Mouse (Mus musculus) limb, embryonic 10.5 days (tissue): ENCODE data around the gene Lyrm1. TPM values are rescaled to one million over a fixed set of nuclear protein-coding genes. Genes with fewer than 3 reads are reported as not detected.

ENCODE experiments used
- DNase-seq: peaks from one replicate; pipeline ENCODE4 v3.0.0-alpha.2; 2017; ENCODE audit warnings: low spot score
- H3K27ac ChIP-seq: fragments of 300-500 bp; sonication (generic); 2 replicates; pipeline ENCODE4 v1.5.1; 2016; ENCODE audit warnings: mild to moderate bottlenecking
- H3K27me3 ChIP-seq: fragments of 300-500 bp; sonication (generic); 2 replicates; pipeline ENCODE4 v1.6.1; 2016; ENCODE audit warnings: low read depth, mild to moderate bottlenecking; ENCODE audit not compliant: poor library complexity, severe bottlenecking
- H3K36me3 ChIP-seq: fragments of 300-500 bp; sonication (generic); 2 replicates; pipeline ENCODE4 v1.6.1; 2016; ENCODE audit warnings: mild to moderate bottlenecking, moderate library complexity
- H3K4me1 ChIP-seq: fragments of 300-500 bp; sonication (generic); 2 replicates; pipeline ENCODE4 v1.6.1; 2016
- H3K4me3 ChIP-seq: fragments of 300-500 bp; sonication (generic); 2 replicates; pipeline ENCODE4 v1.5.1; 2016; ENCODE audit warnings: mild to moderate bottlenecking, moderate library complexity
- H3K9me3 ChIP-seq: fragments of 300-500 bp; sonication (generic); replicated peaks from 2 replicates; pipeline ENCODE4 v1.6.1; 2016; ENCODE audit warnings: mild to moderate bottlenecking
- WGBS: fragments of 180-500 bp; shearing (Covaris S2); methylation state at CpG from one replicate; pipeline ENCODE4 v1.1.7; 2016; 5-methylcytosine and 5-hydroxymethylcytosine counted together
- polyA plus RNA-seq: library from polyadenylated mRNA; unstranded; fragments of >200 nt; fragmentation: Nextera tagmentation; extraction: Ambion mirVana; gene quantifications from 2 replicates; pipeline ENCODE4 v1.2.1, GENCODE M21; 2016

The Lyrm1 gene
- polyA plus RNA-seq, 1 experiment from 2014 or later: 6.4 TPM

GRCm38 (mm10) chr7:119959091-119959490 is 63.4 kb downstream of the Lyrm1 start:
- H3K9me3 ChIP-seq: no peaks in the 10 kb centered on the region
- DNase-seq: no peak
- no peaks in the 10 kb centered on the region for H3K36me3 ChIP-seq
- 79% methylated on average over 4 of the region's 4 CpGs for WGBS
- no peak overlapping the region for H3K4me3 ChIP-seq
- peaks cover 5% of the 10 kb centered on the region for H3K4me1 ChIP-seq
- H3K27ac ChIP-seq: no peak overlapping the region
- H3K27me3 ChIP-seq: no peaks in the 10 kb centered on the region

GRCm38 (mm10) chr7:119959491-119959890 is 63.8 kb downstream of the Lyrm1 start:
- Histone ChIP-seq H3K27me3 (no peaks in the 10 kb centered on the region), H3K36me3 (no peaks in the 10 kb centered on the region), H3K27ac (no peak overlapping the region), H3K4me3 (no peak overlapping the region), H3K9me3 (no peaks in the 10 kb centered on the region), H3K4me1 (peaks cover 5% of the 10 kb centered on the region)
- WGBS: 88% methylated on average over 4 of the region's 4 CpGs
- no peak for DNase-seq

- WGBS: 84% methylated on average over 6 of the region's 6 CpGs
- DNase-seq: no peak
- no peak overlapping the region for H3K27ac ChIP-seq
- no peak overlapping the region for H3K4me3 ChIP-seq
- H3K4me1 ChIP-seq: peaks cover 5% of the 10 kb centered on the region
- H3K27me3 ChIP-seq: no peaks in the 10 kb centered on the region
- no peaks in the 10 kb centered on the region for H3K36me3 ChIP-seq
- H3K9me3 ChIP-seq: no peaks in the 10 kb centered on the region
These were observed 64.3 kb downstream of the Lyrm1 start for GRCm38 (mm10) chr7:119960006-119960405.

- Histone ChIP-seq H3K9me3 (no peaks in the 10 kb centered on the region), H3K36me3 (no peaks in the 10 kb centered on the region), H3K4me3 (no peak overlapping the region), H3K27ac (no peak overlapping the region), H3K4me1 (peaks cover 5% of the 10 kb centered on the region), H3K27me3 (no peaks in the 10 kb centered on the region)
- no peak for DNase-seq
- WGBS: 84% methylated on average over 6 of the region's 6 CpGs
These were observed 64.9 kb downstream of the Lyrm1 start for GRCm38 (mm10) chr7:119960546-119960945.

- no peak overlapping the region for H3K4me3 ChIP-seq
- DNase-seq: no peak
- H3K36me3 ChIP-seq: no peaks in the 10 kb centered on the region
- 52% methylated on average over 2 of the region's 2 CpGs for WGBS
- H3K27ac ChIP-seq: no peak overlapping the region
- H3K27me3 ChIP-seq: no peaks in the 10 kb centered on the region
- peaks cover 5% of the 10 kb centered on the region for H3K4me1 ChIP-seq
- no peaks in the 10 kb centered on the region for H3K9me3 ChIP-seq
These were observed 65.4 kb downstream of the Lyrm1 start for GRCm38 (mm10) chr7:119961107-119961506.

GRCm38 (mm10) chr7:119965205-119965604 is 69.5 kb downstream of the Lyrm1 start:
- DNase-seq: no peak
- no peaks in the 10 kb centered on the region for H3K36me3 ChIP-seq
- peaks cover 5% of the 10 kb centered on the region for H3K4me1 ChIP-seq
- H3K9me3 ChIP-seq: no peaks in the 10 kb centered on the region
- no peaks in the 10 kb centered on the region for H3K27me3 ChIP-seq
- WGBS: 96% methylated on average over 4 of the region's 4 CpGs
- H3K27ac ChIP-seq: no peak overlapping the region
- H3K4me3 ChIP-seq: no peak overlapping the region

- 85% methylated on average over 9 of the region's 9 CpGs for WGBS
- Histone ChIP-seq H3K9me3 (no peaks in the 10 kb centered on the region), H3K36me3 (no peaks in the 10 kb centered on the region), H3K27me3 (no peaks in the 10 kb centered on the region), H3K4me1 (peaks cover 5% of the 10 kb centered on the region), H3K4me3 (no peak overlapping the region), H3K27ac (no peak overlapping the region)
- no peak for DNase-seq
These were observed 70.2 kb downstream of the Lyrm1 start for GRCm38 (mm10) chr7:119965651-119966395.

GRCm38 (mm10) chr7:119969320-119969719 is 73.7 kb downstream of the Lyrm1 start:
- no peak for DNase-seq
- Histone ChIP-seq H3K27ac (no peak overlapping the region), H3K36me3 (no peaks in the 10 kb centered on the region), H3K9me3 (no peaks in the 10 kb centered on the region), H3K4me1 (no peaks in the 10 kb centered on the region), H3K4me3 (no peak overlapping the region), H3K27me3 (no peaks in the 10 kb centered on the region)
- 75% methylated on average over 2 of the region's 2 CpGs for WGBS

- H3K27me3 ChIP-seq: no peaks in the 10 kb centered on the region
- 86% methylated on average over 5 of the region's 5 CpGs for WGBS
- H3K36me3 ChIP-seq: no peaks in the 10 kb centered on the region
- no peak overlapping the region for H3K27ac ChIP-seq
- H3K4me1 ChIP-seq: no peaks in the 10 kb centered on the region
- H3K9me3 ChIP-seq: no peaks in the 10 kb centered on the region
- no peak overlapping the region for H3K4me3 ChIP-seq
- no peak for DNase-seq
These were observed 78.6 kb downstream of the Lyrm1 start for GRCm38 (mm10) chr7:119974214-119974613.

GRCm38 (mm10) chr7:119976256-119976655 is 80.6 kb downstream of the Lyrm1 start:
- Histone ChIP-seq H3K4me1 (no peaks in the 10 kb centered on the region), H3K27ac (no peak overlapping the region), H3K36me3 (no peaks in the 10 kb centered on the region), H3K9me3 (no peaks in the 10 kb centered on the region), H3K27me3 (no peaks in the 10 kb centered on the region), H3K4me3 (no peak overlapping the region)
- WGBS: 84% methylated on average over 6 of the region's 6 CpGs
- DNase-seq: no peak

GRCm38 (mm10) chr7:119977574-119977973 is 81.9 kb downstream of the Lyrm1 start:
- Histone ChIP-seq H3K9me3 (no peaks in the 10 kb centered on the region), H3K4me3 (no peak overlapping the region), H3K36me3 (no peaks in the 10 kb centered on the region), H3K27me3 (no peaks in the 10 kb centered on the region), H3K27ac (no peak overlapping the region), H3K4me1 (no peaks in the 10 kb centered on the region)
- no peak for DNase-seq
- 91% methylated on average over 7 of the region's 7 CpGs for WGBS

- Histone ChIP-seq H3K4me1 (no peaks in the 10 kb centered on the region), H3K4me3 (no peak overlapping the region), H3K27me3 (no peaks in the 10 kb centered on the region), H3K36me3 (no peaks in the 10 kb centered on the region), H3K27ac (no peak overlapping the region), H3K9me3 (no peaks in the 10 kb centered on the region)
- no peak for DNase-seq
These were observed 82.9 kb downstream of the Lyrm1 start for GRCm38 (mm10) chr7:119978576-119978975.

- 89% methylated on average over 3 of the region's 3 CpGs for WGBS
- Histone ChIP-seq H3K36me3 (no peaks in the 10 kb centered on the region), H3K4me1 (no peaks in the 10 kb centered on the region), H3K27ac (no peak overlapping the region), H3K27me3 (no peaks in the 10 kb centered on the region), H3K9me3 (no peaks in the 10 kb centered on the region), H3K4me3 (no peak overlapping the region)
- no peak for DNase-seq
These were observed 84.5 kb downstream of the Lyrm1 start for GRCm38 (mm10) chr7:119980170-119980569.
